Mouse (Mus musculus): ENCODE results near the gene Eif2b5.

DNA sequence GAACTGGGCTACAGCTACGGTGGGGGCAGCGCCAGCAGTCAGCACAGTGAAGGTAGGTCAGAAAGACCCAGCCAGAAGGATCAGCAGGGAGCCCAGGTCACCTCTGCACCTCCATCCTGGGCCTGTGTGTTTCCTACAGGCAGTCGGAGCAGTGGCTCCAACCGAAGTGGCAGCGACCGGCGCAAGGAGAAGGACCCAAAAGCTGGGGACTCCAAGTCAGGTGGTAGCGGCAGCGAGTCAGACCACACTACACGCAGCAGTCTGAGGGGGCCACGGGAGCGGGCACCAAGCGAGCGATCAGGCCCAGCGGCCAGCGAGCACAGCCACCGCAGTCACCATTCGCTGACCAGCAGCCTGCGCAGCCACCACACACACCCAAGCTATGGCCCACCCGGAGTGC, 32.3 kb downstream of the Eif2b5 start:
- TF ChIP-seq CTCF (IDR thresholded peaks at IDR 0.05): no peak
- no peak for TF ChIP-seq EP300 (IDR thresholded peaks at IDR 0.05)

Data from lung, postnatal 0 days (tissue).